Mouse (Mus musculus): ENCODE measurements around the gene Gm8297. TPM values are rescaled to one million over a fixed set of nuclear protein-coding genes. Genes with fewer than 3 reads are reported as not detected.
"Not testable (repeated sequence)": the region's sequence is repeated elsewhere in the genome, so short reads cannot be mapped to it uniquely, and the experiment has no call there.

Gm8297 gene
- polyA plus RNA-seq (2015; fragmentation: Nextera tagmentation; extraction: Ambion mirVana) = not detected in 2 replicates

DNA sequence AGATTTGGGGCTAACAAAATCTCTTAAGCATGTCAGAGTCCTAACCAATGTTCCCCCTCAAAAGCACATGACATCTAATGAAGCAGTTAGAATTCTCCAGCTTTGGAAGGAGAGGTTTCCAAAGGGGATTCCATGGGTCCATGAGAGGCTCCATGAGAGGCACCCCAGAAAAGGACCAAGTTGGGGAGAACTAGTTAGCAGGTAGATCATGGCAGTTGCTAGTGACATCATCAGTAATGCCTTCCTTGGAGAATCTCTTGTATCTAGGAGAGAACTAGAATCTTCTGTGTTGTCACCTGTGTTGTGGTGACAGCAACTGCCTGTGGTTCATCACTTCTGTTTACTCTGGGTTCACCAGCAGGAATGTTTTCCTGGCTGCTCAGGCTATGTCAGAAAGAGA, at the start of gene Gm8297:
Gene Gm8297, plus strand, starts transcription at position 301 of the 400 bp plus-strand sequence.
- H3K9ac ChIP-seq (replicated peaks); H3K27ac ChIP-seq (ENCODE audit: low read depth); ATAC-seq; H3K9me3 ChIP-seq (ENCODE audit: low read length); H3K4me1 ChIP-seq (ENCODE audit: insufficient read depth); H3K36me3 ChIP-seq (replicated peaks; ENCODE audit: insufficient read depth, low read length); H3K27me3 ChIP-seq (ENCODE audit: insufficient read depth, low read length); H3K4me2 ChIP-seq (ENCODE audit: low read depth, low read length); H3K4me3 ChIP-seq (ENCODE audit: low read depth, low read length); DNase-seq: not testable (repeated sequence)

DNA sequence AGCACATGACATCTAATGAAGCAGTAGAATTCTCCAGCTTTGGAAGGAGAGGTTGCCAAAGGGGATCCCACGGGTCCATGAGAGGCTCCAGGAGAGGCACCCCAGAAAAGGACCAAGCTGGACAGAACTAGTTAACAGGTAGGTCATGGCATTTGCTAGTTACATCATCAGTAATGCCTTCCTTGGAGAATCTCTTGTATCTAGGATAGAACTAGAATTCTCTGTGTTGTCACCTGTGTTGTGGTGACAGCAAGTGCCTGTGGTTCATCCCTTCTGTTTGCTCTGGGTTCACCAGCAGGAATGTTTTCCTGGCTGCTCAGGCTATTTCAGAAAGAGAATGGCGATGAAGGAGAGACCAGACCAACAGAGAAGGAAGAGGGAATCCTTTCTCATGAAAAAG, 31.9 kb downstream of the Gm8297 start, which contains the start of gene Gm3298:
Gene Gm3298, plus strand, starts transcription at position 301 of the 400 bp plus-strand sequence.
- H3K9ac ChIP-seq (replicated peaks); H3K4me1 ChIP-seq (ENCODE audit: insufficient read depth); DNase-seq; H3K4me2 ChIP-seq (ENCODE audit: low read depth, low read length); H3K27ac ChIP-seq (ENCODE audit: low read depth); H3K9me3 ChIP-seq (ENCODE audit: low read length); H3K4me3 ChIP-seq (ENCODE audit: low read depth, low read length); ATAC-seq; H3K36me3 ChIP-seq (replicated peaks; ENCODE audit: insufficient read depth, low read length); H3K27me3 ChIP-seq (ENCODE audit: insufficient read depth, low read length): not testable (repeated sequence)
- 29% methylated on average over 1 of the region's 2 CpGs for WGBS (ENCODE audit: insufficient replicate concordance)

Other genes starting within 250 kb of the Gm8297 start
- gene Gm9602, start 207.6 kb upstream of the Gm8297 start, polyA plus RNA-seq (2015; fragmentation: Nextera tagmentation; extraction: Ambion mirVana) = not detected in 2 replicates
- gene Gm3269, start 145.8 kb upstream of the Gm8297 start, polyA plus RNA-seq (2015; fragmentation: Nextera tagmentation; extraction: Ambion mirVana) = not detected in 2 replicates
- not detected in 2 replicates for gene Gm3264, start 128.4 kb upstream of the Gm8297 start, polyA plus RNA-seq (2015; fragmentation: Nextera tagmentation; extraction: Ambion mirVana)
- not detected in 2 replicates for gene Gm3278, start 91.5 kb upstream of the Gm8297 start, polyA plus RNA-seq (2015; fragmentation: Nextera tagmentation; extraction: Ambion mirVana)
- not detected in 2 replicates for gene Gm3298, start 32.0 kb downstream of the Gm8297 start, polyA plus RNA-seq (2015; fragmentation: Nextera tagmentation; extraction: Ambion mirVana)
- gene 4930555G01Rik, start 66.7 kb downstream of the Gm8297 start, polyA plus RNA-seq (2015; fragmentation: Nextera tagmentation; extraction: Ambion mirVana) = not detected in 2 replicates
- gene Gm8281, start 87.1 kb downstream of the Gm8297 start, polyA plus RNA-seq (2015; fragmentation: Nextera tagmentation; extraction: Ambion mirVana) = not detected in 2 replicates
- gene Gm8279, start 147.6 kb downstream of the Gm8297 start, polyA plus RNA-seq (2015; fragmentation: Nextera tagmentation; extraction: Ambion mirVana) = not detected in 2 replicates
- not detected in 2 replicates for gene Gm3317, start 180.6 kb downstream of the Gm8297 start, polyA plus RNA-seq (2015; fragmentation: Nextera tagmentation; extraction: Ambion mirVana)
- gene Gm8271, start 201.9 kb downstream of the Gm8297 start, polyA plus RNA-seq (2015; fragmentation: Nextera tagmentation; extraction: Ambion mirVana) = not detected in 2 replicates